Mouse (Mus musculus) C3H10T1/2 (cell line): Measurements from ENCODE around the gene Cybrd1. TPM values are rescaled to one million over a fixed set of nuclear protein-coding genes. Genes with fewer than 3 reads are reported as not detected.

Experiments
- polyA plus RNA-seq, 2 experiments: library from polyadenylated mRNA; unstranded; fragments of >200 nt; fragmentation: generic; extraction: Trizol; gene quantifications; one replicate each; pipeline ENCODE4 v1.2.1; 2012; ENCODE audit warnings: missing spikeins in 2 of 2

Gene Cybrd1
- polyA plus RNA-seq, result under 1 TPM in 1 of 2 experiments, not detected in 1; 0.01 TPM

DNA sequence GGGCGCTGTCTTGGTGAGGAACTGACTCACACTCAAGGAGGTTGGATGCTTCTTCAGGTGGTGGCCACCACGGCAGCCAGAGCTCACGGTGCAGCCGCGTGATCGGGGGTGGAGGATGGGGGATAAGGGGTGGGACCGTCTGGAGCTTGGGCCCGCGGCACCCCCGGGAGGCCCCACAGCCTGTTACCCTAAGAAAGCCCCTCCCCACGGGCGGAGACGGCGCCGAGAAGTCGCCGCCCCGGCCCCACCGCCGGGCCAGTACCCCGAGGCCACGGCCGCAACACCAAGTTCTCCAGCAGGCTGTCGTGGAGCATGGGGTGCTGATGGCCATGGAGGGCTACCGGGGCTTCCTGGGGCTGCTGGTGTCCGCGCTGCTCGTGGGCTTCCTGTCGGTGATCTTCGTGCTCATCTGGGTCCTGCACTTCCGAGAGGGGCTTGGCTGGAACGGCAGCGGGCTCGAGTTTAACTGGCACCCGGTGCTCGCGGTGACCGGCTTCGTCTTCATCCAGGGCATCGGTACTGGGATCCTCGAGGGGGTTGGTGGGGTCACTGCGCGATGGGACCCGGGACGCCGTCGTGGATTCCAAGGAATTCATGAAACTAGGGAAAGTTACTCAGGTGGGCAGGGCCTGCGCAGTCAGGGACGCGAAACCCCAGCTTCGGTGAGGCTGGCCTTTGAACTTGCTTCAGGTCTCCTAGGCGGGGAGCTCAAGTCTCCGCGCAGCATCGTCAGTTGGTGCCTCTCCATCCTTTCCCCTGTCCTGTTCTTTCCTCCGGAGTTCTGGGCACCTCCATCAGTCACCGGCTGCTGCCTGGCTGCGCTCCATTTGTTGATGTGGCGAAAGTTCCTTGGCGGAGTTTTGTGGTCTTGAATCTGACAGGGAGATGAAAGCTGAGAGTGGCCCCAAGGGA lies at the start of gene Cybrd1:
Gene Cybrd1, plus strand, starts transcription at position 127 of the 912 bp plus-strand sequence.

Other genes starting within 250 kb of the Cybrd1 start
- 1 to 10 TPM in 1 of 2 experiments, under 1 TPM in 1; 0.37 to 1.5 TPM for gene Dcaf17, start 62.6 kb upstream of the Cybrd1 start, polyA plus RNA-seq
- gene Mettl8, start 62.3 kb upstream of the Cybrd1 start, polyA plus RNA-seq, result 1 to 10 TPM; 2.1 to 5.5 TPM
- gene Dync1i2, start 93.8 kb downstream of the Cybrd1 start, polyA plus RNA-seq, result 10 to 100 TPM; 23.0 to 55.1 TPM
- 10 to 100 TPM in 1 of 2 experiments, 1 to 10 TPM in 1; 9.8 to 33.4 TPM for gene Slc25a12, start 249.8 kb downstream of the Cybrd1 start, polyA plus RNA-seq